Mouse (Mus musculus): ENCODE measurements at regions not wholly inside any gene's neighbourhood (a gene's known extent, or its start where the extent isn't known, plus 50 kb on each side); places are given as distances from the start of the nearest gene placed in this dataset.
A peak's percentile ranks its signal among the peaks of the same experiment; 100 is the strongest.

DNA sequence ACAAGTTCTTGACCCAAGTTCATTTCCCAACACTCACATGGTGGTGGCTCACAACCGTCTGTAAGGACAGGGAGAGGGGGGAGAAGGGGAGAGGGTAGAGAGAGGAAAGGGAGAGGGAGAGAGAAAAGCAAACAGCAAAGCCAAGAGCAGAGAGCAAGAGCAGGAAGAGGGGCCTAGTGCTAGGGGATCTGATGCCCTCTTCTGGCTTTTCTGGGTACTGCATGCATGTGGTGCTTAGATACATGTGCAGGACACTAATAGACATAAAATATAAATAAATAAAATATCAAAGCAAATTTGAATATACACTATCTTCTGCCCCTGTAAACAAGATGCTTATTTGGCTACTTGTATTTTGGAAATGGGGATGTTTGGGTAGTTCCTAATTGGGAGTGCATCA is 91.2 kb downstream of the Rnf138rt1 start:
- peak; percentile 3 to 4 for DNase-seq (ENCODE audit: low spot score in 2 of 2)

All from right cerebral cortex, postnatal 36 days (tissue).